Mouse (Mus musculus) liver, embryonic 14.5 days (tissue): ENCODE data around the gene Atp6v1a. TPM values are rescaled to one million over a fixed set of nuclear protein-coding genes. Genes with fewer than 3 reads are reported as not detected.

Experiments used
- ATAC-seq: fragments of 200-750 bp; cut with Nextera tagmentation; 2 replicates; pipeline ENCODE4 v1.8.0; 2017; ENCODE audit warnings: moderate number of reproducible peaks, mild to moderate bottlenecking, moderate library complexity; ENCODE audit not compliant: insufficient read depth
- DNase-seq, 3 experiments: peaks; one replicate each; pipeline ENCODE4 v3.0.0-alpha.2; 2012 to 2013; ENCODE audit warnings: low read depth in 3 of 3, low spot score in 3 of 3
- H3K27ac ChIP-seq: fragments of 300-500 bp; sonication (generic); 2 replicates; pipeline ENCODE4 v1.5.1; 2014; ENCODE audit warnings: moderate library complexity, mild to moderate bottlenecking, control low read depth, inconsistent platforms
- H3K27me3 ChIP-seq: fragments of 300-500 bp; sonication (generic); 2 replicates; pipeline ENCODE4 v1.6.1; 2014; ENCODE audit warnings: mild to moderate bottlenecking, low read length, moderate library complexity; ENCODE audit not compliant: control insufficient read depth, insufficient read depth
- H3K36me3 ChIP-seq: fragments of 300-500 bp; sonication (generic); replicated peaks from 2 replicates; pipeline ENCODE4 v1.6.1; 2014; ENCODE audit warnings: low read depth; ENCODE audit not compliant: control insufficient read depth, insufficient read depth
- H3K4me1 ChIP-seq, 2 experiments: fragments of 200-500 bp in 1 of 2; fragments of 300-500 bp in 1 of 2; sonication (generic) in 1 of 2; replicated peaks; 2 replicates each; pipeline ENCODE4 v1.6.1; 2012 to 2014; ENCODE audit warnings: antibody characterized with exemption in 1 of 2, inconsistent platforms in 1 of 2, low read length in 1 of 2; ENCODE audit not compliant: control insufficient read depth in 2 of 2, insufficient read depth in 2 of 2
- H3K4me2 ChIP-seq: fragments of 300-500 bp; sonication (generic); 2 replicates; pipeline ENCODE4 v1.6.1; 2014; ENCODE audit warnings: low read depth, mild to moderate bottlenecking, control low read depth, moderate library complexity
- H3K4me3 ChIP-seq, 2 experiments: fragments of 200-500 bp in 1 of 2; fragments of 300-500 bp in 1 of 2; sonication (generic) in 1 of 2; 2 replicates each; pipeline ENCODE4 v1.5.1; 2012 to 2014; ENCODE audit warnings: low read depth in 2 of 2, low read length in 2 of 2, mild to moderate bottlenecking in 2 of 2, control low read depth in 1 of 2, inconsistent platforms in 1 of 2, moderate library complexity in 1 of 2; ENCODE audit not compliant: insufficient read depth in 1 of 2
- H3K9ac ChIP-seq: fragments of 300-500 bp; sonication (generic); replicated peaks from 2 replicates; pipeline ENCODE4 v1.6.1; 2014; ENCODE audit warnings: mild to moderate bottlenecking, control low read depth, moderate library complexity
- H3K9me3 ChIP-seq: fragments of 300-500 bp; sonication (generic); 2 replicates; pipeline ENCODE4 v1.6.1; 2016; ENCODE audit warnings: low read length, mixed read lengths; ENCODE audit not compliant: control insufficient read depth
- CTCF ChIP-seq: IDR thresholded peaks from 2 replicates; pipeline ENCODE4 v1.5.1; 2016; ENCODE audit warnings: antibody characterized with exemption, low read depth, control low read depth
- EP300 ChIP-seq: IDR thresholded peaks from 2 replicates; pipeline ENCODE4 v1.6.1; 2016; ENCODE audit warnings: antibody characterized with exemption, low read depth
- WGBS: fragments of 180-500 bp; shearing (Covaris S2); extraction: QIAGEN DNeasy Blood & Tissue Kit; methylation state at CpG from one replicate; pipeline ENCODE4 v1.1.7; 2014; ENCODE audit not compliant: insufficient replicate concordance; 5-methylcytosine and 5-hydroxymethylcytosine counted together
- polyA plus RNA-seq, 2 experiments: library from polyadenylated mRNA; depleted of rRNA in 1 of 2; stranded (reverse) in 1 of 2; unstranded in 1 of 2; fragments of >200 nt; fragmentation: Nextera tagmentation in 1 of 2; extraction: Ambion mirVana in 1 of 2; gene quantifications; 2 replicates each; pipeline versions ENCODE4 v1.2.1 to v1.2.3; 2012 to 2014

Atp6v1a gene
- polyA plus RNA-seq, 2 experiments: 11.9 to 28.8 TPM

GRCm38 (mm10) chr16:44178555-44178954 is 39.0 kb upstream of the Atp6v1a start:
- H3K4me1 ChIP-seq: peaks cover 38 to 45% of the 10 kb centered on the region in 2 experiments
- no peak overlapping the region for H3K4me2 ChIP-seq
- H3K9me3 ChIP-seq: no peaks in the 10 kb centered on the region
- H3K9ac ChIP-seq: no peak overlapping the region
- no peak for TF ChIP-seq EP300
- 75% methylated on average over 1 of the region's 1 CpGs for WGBS
- DNase-seq: no peak
- no peak overlapping the region for H3K4me3 ChIP-seq
- H3K27me3 ChIP-seq: no peaks in the 10 kb centered on the region
- peaks cover 3% of the 10 kb centered on the region; the same call in 1 of the 2 replicates for H3K36me3 ChIP-seq
- H3K27ac ChIP-seq: no peak overlapping the region
- no peak for ATAC-seq

DNA sequence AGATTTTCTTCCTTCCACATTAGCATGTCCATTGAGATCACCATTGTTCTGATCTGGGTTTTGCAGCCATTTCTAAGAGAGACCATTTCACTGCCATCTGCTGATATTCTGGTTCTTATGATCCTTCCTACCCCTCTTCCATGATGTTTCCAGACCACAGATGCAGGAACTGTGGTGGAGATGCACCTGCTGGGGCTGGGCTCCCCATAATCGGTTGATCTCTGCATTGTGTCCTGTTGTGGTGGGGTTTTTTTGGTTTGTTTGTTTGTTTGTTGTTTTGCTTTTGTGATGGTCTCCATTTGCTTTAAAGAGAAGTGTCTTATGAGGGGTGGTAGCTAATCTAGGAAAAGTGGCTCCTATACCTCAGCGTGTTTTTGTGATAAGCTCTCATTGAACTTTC is 37.0 kb upstream of the Atp6v1a start:
- H3K4me3 ChIP-seq: no peak overlapping the region
- H3K27me3 ChIP-seq: no peaks in the 10 kb centered on the region
- no peaks in the 10 kb centered on the region for H3K9me3 ChIP-seq
- peak overlapping the region; percentile 56; the same call in 1 of the 2 replicates for H3K27ac ChIP-seq
- H3K4me2 ChIP-seq: peak overlapping the region; percentile 51
- no peak overlapping the region; the same call in 1 of the 2 replicates for H3K9ac ChIP-seq
- H3K4me1 ChIP-seq: peaks cover 37 to 45% of the 10 kb centered on the region in 2 experiments
- DNase-seq (no peak), ATAC-seq (no peak)
- no peak for TF ChIP-seq EP300
- TF ChIP-seq CTCF: no peak
- WGBS: 43% methylated on average over 2 of the region's 2 CpGs
- peaks cover 3% of the 10 kb centered on the region; the same call in 1 of the 2 replicates for H3K36me3 ChIP-seq

DNA sequence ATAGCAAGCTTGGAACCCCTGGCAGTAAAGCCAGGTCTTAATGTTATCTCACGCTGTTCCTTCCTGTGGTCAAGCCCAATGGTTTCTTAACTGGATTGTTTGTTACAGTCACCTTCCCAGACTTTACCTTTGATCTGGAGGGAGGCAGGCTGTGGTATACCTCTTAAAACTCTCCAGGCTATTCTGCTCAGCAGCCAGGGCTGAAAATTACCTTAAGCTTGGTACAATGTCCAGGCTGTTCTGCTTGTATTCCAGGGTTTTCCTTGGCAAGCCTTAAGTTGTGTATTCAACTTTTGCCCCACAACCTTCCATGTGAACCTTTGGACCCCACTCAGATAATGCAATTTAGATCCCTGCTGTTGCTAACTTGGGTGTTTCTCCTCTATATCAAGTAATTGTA is 35.5 kb upstream of the Atp6v1a start:
- H3K4me2 ChIP-seq: peak overlapping the region; percentile 78
- peak overlapping the region; percentile 18 to 83 for H3K4me3 ChIP-seq
- DNase-seq (no peak), ATAC-seq (no peak)
- peak overlapping the region; percentile 63 for H3K27ac ChIP-seq
- WGBS: 0% methylated on average over 1 of the region's 1 CpGs
- no peaks in the 10 kb centered on the region for H3K27me3 ChIP-seq
- H3K4me1 ChIP-seq: peaks cover 37 to 45% of the 10 kb centered on the region in 2 experiments
- TF ChIP-seq EP300: no peak
- peak overlapping the region; percentile 90 for H3K9ac ChIP-seq
- peaks cover 3% of the 10 kb centered on the region; the same call in 1 of the 2 replicates for H3K36me3 ChIP-seq
- no peaks in the 10 kb centered on the region for H3K9me3 ChIP-seq

- Histone ChIP-seq H3K36me3 (peaks cover 2% of the 10 kb centered on the region; the same call in 1 of the 2 replicates), H3K27me3 (no peaks in the 10 kb centered on the region), H3K4me3 (peak overlapping the region; percentile 74 to 83), H3K4me2 (peak overlapping the region; percentile 78), H3K4me1 (peaks cover 37 to 45% of the 10 kb centered on the region in 2 experiments), H3K9ac (peak overlapping the region; percentile 90), H3K27ac (peak overlapping the region; percentile 63), H3K9me3 (no peaks in the 10 kb centered on the region)
- TF ChIP-seq CTCF (no peak), EP300 (no peak)
- no peak for DNase-seq
- 7% methylated on average over 7 of the region's 7 CpGs for WGBS
- no peak for ATAC-seq
These were observed 34.5 kb upstream of the Atp6v1a start for GRCm38 (mm10) chr16:44173966-44174530.

DNA sequence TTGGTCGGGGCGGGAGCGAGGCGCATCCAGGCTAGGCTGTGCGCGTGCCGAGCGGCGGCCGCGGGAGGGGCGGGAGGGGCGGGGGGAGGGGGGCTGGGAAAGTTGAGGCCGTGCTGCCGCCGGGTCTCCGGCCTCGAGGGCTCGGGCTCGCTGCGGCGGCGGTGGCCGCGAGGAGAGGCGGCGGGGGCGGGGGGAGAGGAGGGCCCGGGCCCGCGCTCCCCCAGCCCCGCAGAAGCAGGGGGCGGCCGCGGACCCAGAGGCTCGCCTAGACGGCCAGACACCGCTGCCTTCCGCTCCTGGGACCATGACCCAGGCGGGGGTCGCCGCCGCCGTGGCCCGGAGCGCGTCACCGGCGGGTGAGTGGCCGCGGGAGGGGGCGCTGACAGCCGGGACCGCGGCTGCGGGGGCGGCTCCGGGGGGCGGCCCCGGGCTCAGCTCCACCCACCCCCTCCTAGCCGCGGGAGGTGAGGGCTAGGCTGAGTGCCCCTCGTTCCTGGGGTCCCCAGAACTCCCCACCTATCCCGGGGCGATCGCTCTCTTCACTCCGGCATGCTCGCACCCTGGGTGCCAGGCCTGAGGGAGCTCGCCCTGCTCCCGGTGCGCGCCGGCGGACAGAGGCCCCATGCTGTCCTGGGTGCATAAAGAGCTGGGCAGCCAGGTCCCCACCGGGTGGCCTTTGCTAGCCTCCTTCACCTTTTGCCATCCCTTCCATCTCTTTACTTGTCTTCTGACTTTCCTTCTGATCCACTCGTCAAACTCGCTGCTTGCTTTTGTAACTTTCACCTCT is 33.8 kb upstream of the Atp6v1a start, which contains the start of gene Usf3:
TSS of gene Usf3 (plus strand) at position 92 of the 787 bp plus-strand sequence.
- DNase-seq (no peak), ATAC-seq (peak; percentile 65)
- under 1% methylated on average over 50 of the region's 77 CpGs for WGBS
- Histone ChIP-seq H3K27me3 (no peaks in the 10 kb centered on the region), H3K9ac (peak within 1 kb of the TSS; percentile 90), H3K4me1 (peaks cover 33 to 38% of the 10 kb centered on the region in 2 experiments), H3K4me2 (peak within 1 kb of the TSS; percentile 96), H3K36me3 (no peaks in the 10 kb centered on the region), H3K4me3 (peak within 1 kb of the TSS; percentile 83 to 96), H3K9me3 (no peaks in the 10 kb centered on the region), H3K27ac (peak within 1 kb of the TSS; percentile 85)
- no peak for TF ChIP-seq CTCF
- TF ChIP-seq EP300: no peak
